Mouse (Mus musculus): ENCODE results near the gene Ttll9.

Gene Ttll9

GRCm38 (mm10) chr2:152941106-152941505 lies 21.2 kb upstream of the Ttll9 start:
- no peak for DNase-seq (ENCODE audit: low read depth in 2 of 2, low spot score in 2 of 2)

- DNase-seq (ENCODE audit: low read depth in 2 of 2, low spot score in 2 of 2) = no peak
Measured at GRCm38 (mm10) chr2:152941776-152942175, 20.5 kb upstream of the Ttll9 start.

- DNase-seq (ENCODE audit: low read depth in 2 of 2, low spot score in 2 of 2) = no peak
Measured at GRCm38 (mm10) chr2:152942898-152943515, 19.3 kb upstream of the Ttll9 start.

- no peak for DNase-seq (ENCODE audit: low read depth in 2 of 2, low spot score in 2 of 2)
Measured at GRCm38 (mm10) chr2:152943568-152943967, 18.7 kb upstream of the Ttll9 start.

- DNase-seq (ENCODE audit: low read depth in 2 of 2, low spot score in 2 of 2) = no peak
Measured at GRCm38 (mm10) chr2:152944013-152944412, 18.3 kb upstream of the Ttll9 start.

- DNase-seq (ENCODE audit: low read depth in 2 of 2, low spot score in 2 of 2) = no peak
Measured at GRCm38 (mm10) chr2:152947098-152947497, 15.2 kb upstream of the Ttll9 start.

GRCm38 (mm10) chr2:152948438-152949020 lies 13.8 kb upstream of the Ttll9 start:
- DNase-seq (ENCODE audit: low read depth in 2 of 2, low spot score in 2 of 2) = no peak

GRCm38 (mm10) chr2:152950358-152951064 lies 11.8 kb upstream of the Ttll9 start:
- no peak for DNase-seq (ENCODE audit: low read depth in 2 of 2, low spot score in 2 of 2)

GRCm38 (mm10) chr2:152951065-152951849 lies 11.0 kb upstream of the Ttll9 start, which contains the start of gene Dusp15:
TSS of gene Dusp15 (minus strand) at chr2:152951698.
- no peak for DNase-seq (ENCODE audit: low read depth in 2 of 2, low spot score in 2 of 2)

- no peak for DNase-seq (ENCODE audit: low read depth in 2 of 2, low spot score in 2 of 2)
Measured at GRCm38 (mm10) chr2:152951850-152952720, 10.2 kb upstream of the Ttll9 start.

GRCm38 (mm10) chr2:152958116-152958515 lies 4.2 kb upstream of the Ttll9 start:
- no peak for DNase-seq (ENCODE audit: low read depth in 2 of 2, low spot score in 2 of 2)

- no peak for DNase-seq (ENCODE audit: low read depth in 2 of 2, low spot score in 2 of 2)
Measured at GRCm38 (mm10) chr2:152965555-152965954, 3.3 kb downstream of the Ttll9 start.

GRCm38 (mm10) chr2:152976991-152977390 lies 14.7 kb downstream of the Ttll9 start:
- DNase-seq (ENCODE audit: low read depth in 2 of 2, low spot score in 2 of 2) = no peak

GRCm38 (mm10) chr2:152985582-152985981 lies 23.3 kb downstream of the Ttll9 start:
- DNase-seq (ENCODE audit: low read depth in 2 of 2, low spot score in 2 of 2) = no peak

- DNase-seq (ENCODE audit: low read depth in 2 of 2, low spot score in 2 of 2) = no peak
Measured at GRCm38 (mm10) chr2:152991529-152991928, 29.2 kb downstream of the Ttll9 start.

- no peak for DNase-seq (ENCODE audit: low read depth in 2 of 2, low spot score in 2 of 2)
Measured at GRCm38 (mm10) chr2:152997046-152997445, 34.8 kb downstream of the Ttll9 start.

GRCm38 (mm10) chr2:153002492-153003248 lies 40.4 kb downstream of the Ttll9 start:
- DNase-seq (ENCODE audit: low read depth in 2 of 2, low spot score in 2 of 2) = no peak

- no peak for DNase-seq (ENCODE audit: low read depth in 2 of 2, low spot score in 2 of 2)
Measured at GRCm38 (mm10) chr2:153003681-153004338, 41.5 kb downstream of the Ttll9 start.

- DNase-seq (ENCODE audit: low read depth in 2 of 2, low spot score in 2 of 2) = no peak
Measured at GRCm38 (mm10) chr2:153005981-153006380, 43.7 kb downstream of the Ttll9 start.
